Mouse (Mus musculus) testis, adult 2 months (tissue): ENCODE results near the gene Fam162b. TPM values are rescaled to one million over a fixed set of nuclear protein-coding genes. Genes with fewer than 3 reads are reported as not detected.

Experiments used
- H3K27ac ChIP-seq: fragments of 200-500 bp; 2 replicates; pipeline ENCODE4 v1.5.1; 2012; ENCODE audit warnings: low read depth, low read length; ENCODE audit not compliant: control insufficient read depth, insufficient read depth
- H3K27me3 ChIP-seq: fragments of 200-500 bp; 2 replicates; pipeline ENCODE4 v1.6.1; 2012; ENCODE audit warnings: mild to moderate bottlenecking, low read length, moderate library complexity; ENCODE audit not compliant: control insufficient read depth, insufficient read depth
- H3K36me3 ChIP-seq: fragments of 200-500 bp; 2 replicates; pipeline ENCODE4 v1.6.1; 2012; ENCODE audit warnings: mild to moderate bottlenecking, low read length; ENCODE audit not compliant: control insufficient read depth, insufficient read depth
- H3K4me1 ChIP-seq: fragments of 200-500 bp; 2 replicates; pipeline ENCODE4 v1.6.1; 2012; ENCODE audit warnings: low read length; ENCODE audit not compliant: control insufficient read depth, insufficient read depth
- H3K4me3 ChIP-seq: fragments of 200-500 bp; 2 replicates; pipeline ENCODE4 v1.5.1; 2012; ENCODE audit warnings: low read depth, mild to moderate bottlenecking, low read length, moderate library complexity, mixed read lengths; ENCODE audit not compliant: control insufficient read depth
- CTCF ChIP-seq: fragments of 200-500 bp; IDR thresholded peaks from 2 replicates; pipeline ENCODE4 v1.5.1; 2012; ENCODE audit warnings: low read depth, mild to moderate bottlenecking, inconsistent platforms, low read length, moderate library complexity; ENCODE audit not compliant: control insufficient read depth, insufficient read depth, insufficient replicate concordance
- POLR2A ChIP-seq: fragments of 200-500 bp; IDR thresholded peaks from 2 replicates; pipeline ENCODE4 v1.6.1; 2012; ENCODE audit warnings: low read depth, mild to moderate bottlenecking, inconsistent platforms, low read length, moderate library complexity; ENCODE audit not compliant: control insufficient read depth
- polyA plus RNA-seq: library from polyadenylated mRNA; depleted of rRNA; stranded (reverse); fragments of >200 nt; gene quantifications from 2 replicates; pipeline ENCODE4 v1.2.3, GENCODE M21; 2012; rRNA removed

Gene Fam162b
- not detected in 2 replicates for polyA plus RNA-seq

DNA sequence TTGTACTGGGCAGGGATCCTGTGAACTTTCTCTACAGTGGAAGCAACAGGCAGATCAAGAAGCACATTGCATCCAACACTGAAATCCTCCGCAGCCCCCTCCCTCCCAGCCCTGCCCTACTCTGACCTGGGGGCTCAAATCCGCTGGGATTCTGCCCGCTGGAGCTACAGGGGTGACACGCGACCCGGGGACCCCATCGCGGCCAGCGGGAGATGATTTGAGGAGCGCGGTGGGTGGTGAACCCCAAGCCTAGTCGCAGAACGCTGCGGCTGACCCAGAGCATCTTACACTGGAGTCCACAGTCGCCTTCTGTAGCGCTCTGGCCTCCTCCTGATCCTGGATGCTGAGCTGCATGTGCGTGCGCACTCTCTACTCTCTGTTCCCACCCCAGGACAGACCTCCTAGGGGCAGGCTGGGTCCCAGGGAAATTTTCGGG lies at the start of gene Fam162b:
TSS of gene Fam162b (minus strand) at position 379 of the 436 bp plus-strand sequence.
- no peaks in the 10 kb centered on the region for H3K36me3 ChIP-seq
- H3K4me3 ChIP-seq: no peak within 1 kb of the TSS
- H3K27ac ChIP-seq: no peak within 1 kb of the TSS
- TF ChIP-seq CTCF (no peak), POLR2A (no peak)
- no peaks in the 10 kb centered on the region; the same call in 1 of the 2 replicates for H3K4me1 ChIP-seq
- no peaks in the 10 kb centered on the region for H3K27me3 ChIP-seq

DNA sequence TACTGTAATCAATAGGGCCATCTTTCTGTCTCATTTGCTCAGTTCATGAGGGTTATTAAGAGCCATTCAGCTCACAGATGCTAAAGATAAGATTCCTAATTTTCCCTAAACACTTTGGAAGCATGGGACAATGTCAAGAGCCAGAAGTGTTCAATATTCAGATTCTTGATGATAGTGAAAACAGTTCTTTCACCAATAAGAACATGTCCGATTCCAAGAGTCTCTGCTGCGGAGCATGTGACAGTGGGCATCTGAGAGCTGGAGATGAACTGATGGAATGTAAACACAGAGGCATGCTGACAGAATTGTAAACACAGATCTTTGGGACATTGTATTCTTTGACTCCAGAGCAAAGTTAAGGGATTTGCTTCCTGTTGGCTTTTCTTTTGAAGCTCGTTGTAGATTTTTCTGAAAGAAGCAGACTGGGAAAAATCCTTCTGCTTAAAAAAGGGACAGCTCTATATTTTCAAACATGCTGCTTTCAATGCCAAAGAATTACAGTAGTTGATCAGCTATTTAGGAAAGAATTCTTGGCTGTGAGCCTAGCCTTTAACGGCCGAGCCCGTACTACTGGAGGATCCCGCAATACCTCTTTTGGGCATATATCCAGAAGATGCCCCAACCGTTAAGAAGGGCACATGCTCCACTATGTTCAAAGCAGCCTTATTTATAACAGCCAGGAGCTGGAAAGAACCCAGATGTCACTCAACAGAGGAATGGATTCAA lies 41.3 kb upstream of the Fam162b start, which contains the start of gene Gprc6a:
TSS of gene Gprc6a (minus strand) at position 51 of the 726 bp plus-strand sequence.
- H3K4me3 ChIP-seq: no peak within 1 kb of the TSS
- H3K27me3 ChIP-seq: no peaks in the 10 kb centered on the region
- TF ChIP-seq POLR2A (no peak), CTCF (no peak)
- H3K27ac ChIP-seq: no peak within 1 kb of the TSS
- H3K4me1 ChIP-seq: no peaks in the 10 kb centered on the region
- no peaks in the 10 kb centered on the region for H3K36me3 ChIP-seq

DNA sequence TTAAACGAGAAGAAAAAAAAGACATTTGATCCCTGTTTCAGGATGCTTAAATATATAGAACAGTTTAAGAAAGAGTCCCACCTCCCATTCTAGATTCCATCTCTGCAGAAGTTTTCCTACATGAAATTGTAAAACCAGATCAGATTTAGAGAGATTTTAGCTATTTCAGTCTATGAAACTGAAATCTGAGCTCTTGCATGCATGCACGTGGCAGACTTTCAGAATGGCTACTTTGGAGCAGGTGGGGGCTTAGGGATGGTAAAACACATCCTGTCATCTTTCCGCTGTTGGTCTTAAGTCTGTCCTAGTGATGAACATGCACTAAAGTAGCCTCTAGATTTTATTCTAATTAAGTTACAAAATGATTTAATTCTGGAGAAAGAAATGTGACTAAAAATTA lies 30.9 kb upstream of the Fam162b start:
- Histone ChIP-seq H3K27me3 (no peaks in the 10 kb centered on the region), H3K27ac (no peak overlapping the region), H3K36me3 (no peaks in the 10 kb centered on the region), H3K4me3 (no peak overlapping the region), H3K4me1 (no peaks in the 10 kb centered on the region)
- TF ChIP-seq POLR2A: no peak
- TF ChIP-seq CTCF: no peak

DNA sequence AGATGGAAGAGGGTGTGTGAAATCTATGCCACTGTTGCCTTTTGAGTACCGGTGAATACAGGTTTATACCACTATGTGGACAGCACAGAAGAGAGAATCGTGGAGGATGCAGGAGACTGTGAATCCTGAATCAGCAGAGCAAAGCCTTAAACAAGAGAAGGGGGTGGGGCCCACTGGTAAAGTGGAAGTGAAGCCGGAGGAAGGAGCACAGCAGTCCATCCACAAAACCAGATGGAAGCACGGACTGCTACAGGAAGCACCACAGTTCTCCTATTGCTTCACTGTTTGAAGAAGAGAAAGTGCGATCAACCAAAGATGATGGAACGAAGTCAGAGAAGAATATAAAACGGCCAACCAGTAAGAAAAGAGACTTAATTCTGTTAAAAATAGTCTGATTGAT lies 29.8 kb upstream of the Fam162b start:
- no peak overlapping the region for H3K4me3 ChIP-seq
- no peaks in the 10 kb centered on the region for H3K4me1 ChIP-seq
- TF ChIP-seq POLR2A (no peak), CTCF (no peak)
- H3K27me3 ChIP-seq: no peaks in the 10 kb centered on the region
- no peak overlapping the region for H3K27ac ChIP-seq
- H3K36me3 ChIP-seq: no peaks in the 10 kb centered on the region

DNA sequence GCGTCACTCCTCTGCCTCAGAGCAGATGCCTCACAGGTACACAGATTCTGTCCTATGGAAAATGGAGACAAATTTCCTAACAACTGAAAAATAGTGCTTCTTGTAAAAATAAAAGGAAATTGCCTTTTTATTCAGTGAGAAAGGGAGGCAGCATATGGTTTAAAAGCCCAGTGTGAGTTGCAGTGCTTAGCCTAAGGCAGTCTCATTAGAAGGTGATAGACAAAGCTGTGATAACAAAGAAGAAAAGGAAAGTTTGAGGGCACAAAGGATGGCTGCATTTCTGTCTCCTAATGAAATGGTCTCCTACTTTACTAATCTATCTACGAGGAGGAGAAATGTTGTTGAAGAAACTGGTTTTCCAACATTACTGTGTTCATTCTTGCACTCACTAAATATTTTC lies 28.2 kb upstream of the Fam162b start:
- Histone ChIP-seq H3K4me1 (no peaks in the 10 kb centered on the region), H3K36me3 (no peaks in the 10 kb centered on the region), H3K27me3 (no peaks in the 10 kb centered on the region), H3K27ac (no peak overlapping the region), H3K4me3 (no peak overlapping the region)
- no peak for TF ChIP-seq POLR2A
- no peak for TF ChIP-seq CTCF

DNA sequence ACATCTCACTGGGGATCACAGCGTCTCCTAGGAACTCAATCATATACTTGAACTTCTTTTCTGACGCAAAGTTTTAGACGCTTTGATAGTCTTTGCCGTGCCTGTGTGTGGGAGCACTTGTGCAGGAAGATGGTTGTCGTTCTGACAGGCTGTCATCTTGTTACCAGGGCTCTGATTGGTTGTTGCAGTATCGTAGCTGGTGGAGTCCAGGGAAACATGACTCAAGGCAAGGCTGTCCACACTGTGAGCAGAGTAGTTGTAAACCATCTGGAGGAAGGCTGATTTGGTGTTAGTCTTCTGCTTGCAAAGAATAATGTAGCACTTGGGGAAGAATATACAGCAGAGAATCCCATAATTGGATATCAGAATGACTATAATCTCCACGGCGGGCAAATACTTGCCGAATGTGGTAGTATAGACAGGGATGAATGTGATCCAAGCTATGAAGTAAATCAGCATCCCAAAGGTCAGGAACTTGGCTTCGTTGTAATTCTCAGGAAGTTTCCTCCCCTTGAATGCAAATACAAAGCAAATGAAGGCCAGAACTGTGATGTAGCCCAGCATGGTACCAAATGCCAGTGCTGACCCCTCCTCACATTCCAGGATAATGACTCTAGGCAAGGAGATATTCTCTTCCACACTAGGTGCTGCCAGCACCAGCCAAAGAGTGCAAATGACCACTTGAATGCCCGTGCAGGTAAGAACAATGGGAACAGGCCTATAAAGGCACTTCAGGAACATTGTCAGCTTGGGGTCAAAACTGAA lies 24.7 kb upstream of the Fam162b start:
- no peak for TF ChIP-seq CTCF
- TF ChIP-seq POLR2A: no peak
- no peaks in the 10 kb centered on the region for H3K36me3 ChIP-seq
- H3K27ac ChIP-seq: no peak overlapping the region
- H3K4me3 ChIP-seq: no peak overlapping the region
- H3K4me1 ChIP-seq: no peaks in the 10 kb centered on the region
- no peaks in the 10 kb centered on the region for H3K27me3 ChIP-seq

DNA sequence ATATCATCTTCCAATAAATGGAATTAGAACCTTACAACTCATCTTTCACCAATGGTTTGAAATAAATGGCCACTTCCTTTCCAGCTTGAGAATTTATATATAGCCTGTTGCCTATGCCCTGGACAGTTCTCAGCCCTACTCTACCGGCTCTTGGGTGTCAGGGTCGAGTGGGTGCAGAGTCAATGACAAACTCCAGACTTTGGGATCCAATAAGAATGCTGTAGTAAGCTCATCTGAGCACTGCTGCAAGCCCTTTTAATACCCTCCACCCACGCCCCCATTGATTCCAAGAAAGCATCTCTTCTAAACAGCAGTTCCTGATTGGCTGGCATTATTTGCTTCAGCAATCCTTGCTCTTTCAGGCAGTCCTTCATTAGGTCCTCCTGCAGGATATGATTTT lies 23.1 kb upstream of the Fam162b start:
- no peak overlapping the region for H3K27ac ChIP-seq
- H3K27me3 ChIP-seq: no peaks in the 10 kb centered on the region
- no peaks in the 10 kb centered on the region for H3K36me3 ChIP-seq
- TF ChIP-seq POLR2A (no peak), CTCF (no peak)
- H3K4me3 ChIP-seq: no peak overlapping the region
- H3K4me1 ChIP-seq: no peaks in the 10 kb centered on the region
